Mouse (Mus musculus): ENCODE data around the gene Zfp599.

Gene Zfp599

GRCm38 (mm10) chr9:22217858-22218493 lies 41.7 kb downstream of the Zfp599 start:
- DNase-seq, result no peak

GRCm38 (mm10) chr9:22216705-22217104 lies 43.0 kb downstream of the Zfp599 start:
- no peak for DNase-seq

- DNase-seq, result no peak
Measured at GRCm38 (mm10) chr9:22214549-22214948, 45.1 kb downstream of the Zfp599 start.

GRCm38 (mm10) chr9:22213785-22214194 lies 45.9 kb downstream of the Zfp599 start:
- no peak for DNase-seq

Data from layer of hippocampus, adult 9-11 months (tissue).